Mouse (Mus musculus) E14TG2a.4 (cell line): ENCODE data around the gene Rab11fip3.
"Not testable (repeated sequence)": the region's sequence is repeated elsewhere in the genome, so short reads cannot be mapped to it uniquely, and the experiment has no call there.

ENCODE experiments used
- H3K27me3 ChIP-seq: 2 replicates; pipeline ENCODE4 v1.6.1; 2014; ENCODE audit warnings: low read length, control low read depth; ENCODE audit not compliant: insufficient read depth
- H3K36me3 ChIP-seq: 2 replicates; pipeline ENCODE4 v1.6.1; 2014; ENCODE audit warnings: low read length, control low read depth; ENCODE audit not compliant: insufficient read depth
- H3K4me1 ChIP-seq: replicated peaks from 2 replicates; pipeline ENCODE4 v1.6.1; 2014; ENCODE audit warnings: low read depth, low read length, control low read depth
- H3K4me3 ChIP-seq: replicated peaks from 2 replicates; pipeline ENCODE4 v1.5.1; 2014; ENCODE audit warnings: mild to moderate bottlenecking, low read length
- H3K9me3 ChIP-seq: 2 replicates; pipeline ENCODE4 v1.6.1; 2014; ENCODE audit warnings: low read length, control low read depth
- CTCF ChIP-seq: conservative IDR thresholded peaks from 2 replicates; pipeline ENCODE4 v1.5.1; 2014; ENCODE audit warnings: low read length
- NANOG ChIP-seq: IDR thresholded peaks from 2 replicates; pipeline ENCODE4 v1.6.1; 2014; ENCODE audit warnings: borderline replicate concordance, low read length, mixed read lengths
- POU5F1 ChIP-seq: IDR thresholded peaks from 2 replicates; pipeline ENCODE4 v1.6.1; 2014; ENCODE audit warnings: low read length, borderline replicate concordance

Rab11fip3 gene

GRCm38 (mm10) chr17:26112751-26113150 is 43.4 kb upstream of the Rab11fip3 start:
- TF ChIP-seq CTCF = no peak
- TF ChIP-seq NANOG = no peak
- TF ChIP-seq POU5F1 = no peak
- Histone ChIP-seq H3K4me1 (peaks cover 82% of the 10 kb centered on the region), H3K36me3 (peaks cover 27% of the 10 kb centered on the region)

GRCm38 (mm10) chr17:26111722-26112121 is 42.4 kb upstream of the Rab11fip3 start:
- Histone ChIP-seq H3K4me1 (peaks cover 72% of the 10 kb centered on the region), H3K9me3 (no peaks in the 10 kb centered on the region), H3K27me3 (peaks cover 20% of the 10 kb centered on the region), H3K4me3 (peak overlapping the region; percentile 66), H3K36me3 (peaks cover 17% of the 10 kb centered on the region)
- no peak for TF ChIP-seq CTCF
- TF ChIP-seq POU5F1 = no peak
- TF ChIP-seq NANOG = no peak

More at GRCm38 (mm10) chr17:26112751-26113150, 43.4 kb upstream of the Rab11fip3 start:
- H3K9me3 ChIP-seq = no peaks in the 10 kb centered on the region
- H3K27me3 ChIP-seq = peaks cover 20% of the 10 kb centered on the region
- H3K4me3 ChIP-seq = peak overlapping the region; percentile 82

GRCm38 (mm10) chr17:26111024-26111423 is 41.7 kb upstream of the Rab11fip3 start:
- TF ChIP-seq CTCF (no peak), NANOG (peak; percentile 32), POU5F1 (no peak)
- Histone ChIP-seq H3K36me3 (peaks cover 13% of the 10 kb centered on the region), H3K4me3 (peak overlapping the region; percentile 66), H3K4me1 (peaks cover 70% of the 10 kb centered on the region), H3K27me3 (peaks cover 20% of the 10 kb centered on the region), H3K9me3 (no peaks in the 10 kb centered on the region)

- TF ChIP-seq POU5F1 = no peak
- TF ChIP-seq NANOG = peak; percentile 36; the same call in 1 of the 2 replicates
- peaks cover 12% of the 10 kb centered on the region for H3K27me3 ChIP-seq
- H3K36me3 ChIP-seq = peaks cover 4% of the 10 kb centered on the region
- H3K4me1 ChIP-seq = peaks cover 68% of the 10 kb centered on the region
- H3K4me3 ChIP-seq = peak overlapping the region; percentile 66; the same call in 1 of the 2 replicates
- no peaks in the 10 kb centered on the region for H3K9me3 ChIP-seq
Measured at GRCm38 (mm10) chr17:26110156-26110555, 40.8 kb upstream of the Rab11fip3 start.

- Histone ChIP-seq H3K9me3 (no peaks in the 10 kb centered on the region), H3K4me1 (peaks cover 54% of the 10 kb centered on the region), H3K36me3 (no peaks in the 10 kb centered on the region), H3K4me3 (no peak overlapping the region), H3K27me3 (no peaks in the 10 kb centered on the region)
- no peak for TF ChIP-seq CTCF
- no peak for TF ChIP-seq POU5F1
- TF ChIP-seq NANOG = no peak
Measured at GRCm38 (mm10) chr17:26105619-26106018, 36.3 kb upstream of the Rab11fip3 start.

GRCm38 (mm10) chr17:26101478-26101877 is 32.1 kb upstream of the Rab11fip3 start:
- H3K9me3 ChIP-seq = no peaks in the 10 kb centered on the region
- H3K36me3 ChIP-seq = no peaks in the 10 kb centered on the region
- H3K4me3 ChIP-seq = no peak overlapping the region
- TF ChIP-seq NANOG (no peak), CTCF (no peak), POU5F1 (no peak)
- H3K4me1 ChIP-seq = peaks cover 42% of the 10 kb centered on the region
- H3K27me3 ChIP-seq = no peaks in the 10 kb centered on the region

- TF ChIP-seq NANOG (no peak), CTCF (no peak), POU5F1 (no peak)
- Histone ChIP-seq H3K4me3 (no peak overlapping the region), H3K9me3 (no peaks in the 10 kb centered on the region), H3K36me3 (no peaks in the 10 kb centered on the region), H3K4me1 (peaks cover 37% of the 10 kb centered on the region), H3K27me3 (no peaks in the 10 kb centered on the region)
Measured at GRCm38 (mm10) chr17:26100166-26100565, 30.8 kb upstream of the Rab11fip3 start.

- not testable (repeated sequence) for H3K9me3 ChIP-seq, H3K4me3 ChIP-seq, H3K36me3 ChIP-seq, H3K27me3 ChIP-seq
- H3K4me1 ChIP-seq = peaks cover 42% of the 10 kb centered on the region
Measured at GRCm38 (mm10) chr17:26099316-26099715, 30.0 kb upstream of the Rab11fip3 start.

- Histone ChIP-seq H3K36me3 (peaks cover 7% of the 10 kb centered on the region), H3K9me3 (no peaks in the 10 kb centered on the region), H3K4me3 (no peak overlapping the region), H3K27me3 (no peaks in the 10 kb centered on the region), H3K4me1 (peaks cover 51% of the 10 kb centered on the region)
- no peak for TF ChIP-seq NANOG
- no peak for TF ChIP-seq POU5F1
- no peak for TF ChIP-seq CTCF
Measured at GRCm38 (mm10) chr17:26098461-26098860, 29.1 kb upstream of the Rab11fip3 start.
